Mouse (Mus musculus) liver, adult 2 months (tissue): ENCODE data around the gene Cdv3. TPM values are rescaled to one million over a fixed set of nuclear protein-coding genes. Genes with fewer than 3 reads are reported as not detected.
"Not testable (repeated sequence)": the region's sequence is repeated elsewhere in the genome, so short reads cannot be mapped to it uniquely, and the experiment has no call there.

Source experiments
- DNase-seq: peaks from one replicate; pipeline ENCODE4 v3.0.0-alpha.2; 2011; ENCODE audit warnings: low read depth, low spot score; ENCODE audit errors: extremely low read depth
- H3K27ac ChIP-seq: fragments of 200-500 bp; replicated peaks from 2 replicates; pipeline ENCODE4 v1.5.1; 2012; ENCODE audit warnings: low read depth, mild to moderate bottlenecking, control low read depth, inconsistent platforms, low read length; ENCODE audit not compliant: insufficient read depth
- H3K27me3 ChIP-seq: fragments of 200-500 bp; 2 replicates; pipeline ENCODE4 v1.6.1; 2012; ENCODE audit warnings: mild to moderate bottlenecking, moderate library complexity, low read length, inconsistent platforms; ENCODE audit not compliant: control insufficient read depth, insufficient read depth
- H3K36me3 ChIP-seq: fragments of 200-500 bp; 2 replicates; pipeline ENCODE4 v1.6.1; 2012; ENCODE audit warnings: low read length, inconsistent platforms; ENCODE audit not compliant: control insufficient read depth, insufficient read depth
- H3K4me1 ChIP-seq: fragments of 200-500 bp; 2 replicates; pipeline ENCODE4 v1.6.1; 2011; ENCODE audit warnings: low read length; ENCODE audit not compliant: control insufficient read depth, insufficient read depth
- H3K4me3 ChIP-seq: fragments of 200-500 bp; 2 replicates; pipeline ENCODE4 v1.5.1; 2011; ENCODE audit warnings: low read depth, mild to moderate bottlenecking, control low read depth, low read length, moderate library complexity; ENCODE audit not compliant: insufficient read depth
- H3K79me2 ChIP-seq: fragments of 200-500 bp; 2 replicates; pipeline ENCODE4 v1.6.1; 2012; ENCODE audit warnings: inconsistent platforms, mild to moderate bottlenecking, low read length, moderate library complexity; ENCODE audit not compliant: control insufficient read depth, insufficient read depth
- H3K9ac ChIP-seq: fragments of 200-500 bp; 2 replicates; pipeline ENCODE4 v1.6.1; 2012; ENCODE audit warnings: low read depth, mild to moderate bottlenecking, control low read depth, inconsistent platforms, low read length
- CTCF ChIP-seq: fragments of 200-500 bp; IDR thresholded peaks from 2 replicates; pipeline ENCODE4 v1.5.1; 2011; ENCODE audit warnings: low read depth, low read length, control low read depth
- POLR2A ChIP-seq: fragments of 200-500 bp; IDR thresholded peaks from 2 replicates; pipeline ENCODE4 v1.6.1; 2011; ENCODE audit warnings: low read length, control low read depth; ENCODE audit not compliant: insufficient read depth; ENCODE audit errors: extremely low read depth
- WGBS: fragments of 180-500 bp; shearing (Covaris S2); methylation state at CpG from one replicate; pipeline ENCODE4 v1.1.7; 2018; 5-methylcytosine and 5-hydroxymethylcytosine counted together
- polyA plus RNA-seq: library from polyadenylated mRNA; depleted of rRNA; stranded (reverse); fragments of >200 nt; gene quantifications from 2 replicates; pipeline ENCODE4 v1.2.3, GENCODE M21; 2012
- total RNA-seq: library from RNA; depleted of rRNA; stranded (reverse); fragments of >200 nt; gene quantifications from 2 replicates; pipeline ENCODE4 v1.2.3, GENCODE M21; 2014

Cdv3 gene
- total and polyA plus RNA-seq, 2 experiments, result 29.2 to 77.1 TPM

DNA sequence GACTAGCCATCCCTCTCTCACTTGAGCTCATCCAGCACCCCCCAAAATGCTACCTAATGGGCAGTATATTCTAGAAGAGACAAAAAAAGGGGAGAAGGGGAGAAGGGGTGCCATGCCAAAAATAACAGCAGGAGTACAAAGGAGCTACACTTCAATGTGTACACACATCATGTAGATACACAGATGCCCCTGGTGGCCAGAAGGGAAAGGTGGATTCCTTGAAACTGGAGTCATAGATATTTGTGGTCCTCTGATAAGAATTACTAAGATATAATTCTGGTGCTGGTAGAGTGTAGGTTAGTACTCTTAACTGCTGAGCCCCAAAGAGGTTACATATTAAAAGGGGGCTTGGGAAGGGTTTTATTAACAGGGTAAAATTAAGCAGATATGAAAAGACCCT is 7.7 kb downstream of the Cdv3 start:
- no peaks in the 10 kb centered on the region for H3K27me3 ChIP-seq
- peaks cover 40% of the 10 kb centered on the region for H3K36me3 ChIP-seq
- TF ChIP-seq POLR2A, result no peak
- TF ChIP-seq CTCF, result no peak
- H3K4me1 ChIP-seq, result no peaks in the 10 kb centered on the region
- no peak for DNase-seq
- H3K9ac ChIP-seq, result no peak overlapping the region
- no peaks in the 10 kb centered on the region; the same call in 1 of the 2 replicates for H3K79me2 ChIP-seq
- H3K4me3 ChIP-seq, result no peak overlapping the region
- H3K27ac ChIP-seq, result no peak overlapping the region

DNA sequence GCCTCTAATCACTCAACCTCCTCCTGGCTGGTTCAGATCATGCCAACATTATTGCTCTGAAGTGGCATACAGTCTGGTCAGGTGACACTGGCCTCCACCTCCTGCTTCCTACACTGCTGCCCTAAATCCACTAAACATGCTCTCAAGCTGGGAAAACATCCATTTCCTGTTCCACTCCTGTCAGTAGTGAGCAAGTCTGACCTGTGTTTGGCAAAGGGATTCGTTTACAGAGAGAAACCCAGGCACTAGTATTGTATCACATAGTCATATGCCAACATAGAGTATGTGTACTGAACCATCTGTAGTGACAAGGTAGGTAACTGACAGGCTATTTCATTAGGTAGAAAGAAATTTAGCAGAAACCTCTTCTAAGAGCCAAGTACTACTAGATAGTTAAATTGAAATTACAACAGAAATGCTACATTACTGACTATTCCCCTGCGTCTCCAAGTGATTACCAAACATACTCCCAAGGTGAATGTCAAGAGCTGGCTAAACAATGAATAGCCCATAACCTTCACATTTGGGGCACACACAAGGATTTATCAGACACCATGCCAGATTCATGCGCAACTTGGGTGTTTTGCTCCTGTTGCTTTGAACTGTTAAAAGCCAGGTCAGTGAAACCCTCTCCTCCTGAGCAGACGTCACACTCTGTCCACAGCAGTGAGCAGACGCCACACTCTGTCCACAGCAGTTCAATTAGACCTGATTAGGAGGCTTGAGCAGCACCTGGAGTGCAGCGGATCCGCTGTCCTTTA is 12.0 kb downstream of the Cdv3 start:
- not testable (repeated sequence) for H3K27ac ChIP-seq, H3K27me3 ChIP-seq, H3K9ac ChIP-seq, H3K4me3 ChIP-seq, DNase-seq, H3K79me2 ChIP-seq, H3K4me1 ChIP-seq
- WGBS, result 84% methylated on average over 7 of the region's 7 CpGs
- H3K36me3 ChIP-seq, result peaks cover 30% of the 10 kb centered on the region

DNA sequence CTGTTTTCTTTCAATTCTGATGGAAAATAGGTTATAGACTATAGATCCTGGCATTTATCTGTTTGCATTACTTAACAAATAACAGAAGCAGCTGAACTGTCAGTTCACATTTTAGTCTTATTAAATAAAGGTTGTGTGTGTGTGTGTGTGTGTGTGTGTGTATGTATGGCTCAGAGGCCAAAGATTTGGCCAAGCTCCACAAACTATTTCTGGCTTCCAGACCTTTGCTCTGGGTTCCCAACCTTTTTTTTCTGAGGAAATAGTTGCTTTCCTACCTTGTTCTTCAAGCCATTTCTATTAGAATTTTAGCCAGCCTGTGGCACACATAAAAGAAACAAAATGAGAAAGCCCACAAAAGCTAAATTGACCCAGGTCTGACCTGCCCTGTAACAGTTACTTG is 16.8 kb downstream of the Cdv3 start:
- TF ChIP-seq POLR2A (no peak), CTCF (no peak)
- Histone ChIP-seq H3K4me3 (no peak overlapping the region), H3K27ac (no peak overlapping the region), H3K4me1 (peaks cover 4% of the 10 kb centered on the region; the same call in 1 of the 2 replicates), H3K27me3 (no peaks in the 10 kb centered on the region), H3K36me3 (peaks cover 17% of the 10 kb centered on the region), H3K9ac (no peak overlapping the region), H3K79me2 (no peaks in the 10 kb centered on the region)
- peak; percentile 62 for DNase-seq

DNA sequence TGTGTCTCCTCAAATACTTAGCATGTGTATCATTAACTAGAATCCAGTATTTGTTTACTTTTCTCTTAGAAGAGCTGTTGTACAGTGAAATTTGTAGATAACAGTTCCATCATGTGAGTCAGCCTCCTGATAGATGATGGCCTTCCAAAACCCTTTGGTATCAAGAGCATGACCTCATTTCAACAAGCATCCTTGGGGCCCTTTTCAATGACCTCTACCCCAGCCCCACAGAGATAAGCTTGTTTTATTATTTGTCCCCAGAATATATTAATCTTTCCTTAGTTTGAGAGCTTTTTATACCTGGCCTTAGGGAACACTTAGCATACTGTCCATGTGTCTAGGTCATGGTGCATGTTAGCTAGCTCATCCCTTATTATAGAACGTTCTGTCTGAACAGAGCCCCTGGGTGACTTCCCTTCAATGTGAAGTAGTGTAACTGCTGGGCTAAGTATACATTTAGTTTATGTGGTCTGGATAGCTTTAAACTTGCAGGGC is 17.6 kb downstream of the Cdv3 start:
- Histone ChIP-seq H3K27me3 (no peaks in the 10 kb centered on the region), H3K27ac (no peak overlapping the region), H3K79me2 (no peaks in the 10 kb centered on the region), H3K4me3 (no peak overlapping the region), H3K36me3 (peaks cover 17% of the 10 kb centered on the region), H3K9ac (no peak overlapping the region), H3K4me1 (peaks cover 4% of the 10 kb centered on the region; the same call in 1 of the 2 replicates)
- peak; percentile 77 for DNase-seq
- TF ChIP-seq CTCF, result no peak
- no peak for TF ChIP-seq POLR2A
- 63% methylated on average over 1 of the region's 1 CpGs for WGBS

DNA sequence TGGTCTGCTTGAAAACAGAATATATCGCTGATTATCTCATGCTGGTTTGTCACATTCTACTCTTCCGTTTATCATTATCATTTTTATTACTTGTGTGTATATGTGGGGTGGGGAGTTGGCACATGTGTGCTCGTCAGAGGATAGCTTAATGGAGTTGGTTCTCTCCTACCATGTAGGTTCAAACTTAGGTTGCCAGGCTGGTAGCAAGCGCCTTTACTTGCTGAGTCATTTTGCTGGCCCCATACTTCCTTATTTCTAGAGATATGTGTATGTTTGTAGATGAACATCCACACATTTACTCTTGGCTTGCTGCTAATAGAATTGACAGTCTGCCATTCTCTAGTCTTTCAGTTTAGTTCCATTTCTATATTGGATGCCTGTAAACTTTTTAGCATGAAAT is 18.6 kb downstream of the Cdv3 start:
- H3K36me3 ChIP-seq, result peaks cover 17% of the 10 kb centered on the region

DNA sequence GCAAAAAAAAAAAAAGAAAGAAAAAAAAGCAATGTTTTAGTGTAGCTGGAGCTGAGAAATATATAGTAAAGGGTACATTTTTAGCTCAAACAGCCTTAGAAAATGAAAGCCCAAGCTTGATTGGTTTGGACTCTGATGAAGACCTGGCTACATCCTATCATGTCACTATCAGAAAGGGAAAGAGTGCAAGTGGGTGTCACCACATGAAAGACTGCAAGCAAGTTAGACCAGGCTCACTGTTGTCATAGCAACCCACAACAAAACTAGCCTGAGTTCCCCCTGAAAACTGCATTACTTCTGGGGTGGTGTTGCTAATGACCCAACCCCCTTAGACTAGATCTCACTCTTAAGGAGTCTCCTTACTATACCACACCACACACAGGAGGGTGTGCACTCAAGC is 28.7 kb downstream of the Cdv3 start:
- Histone ChIP-seq H3K27me3 (no peaks in the 10 kb centered on the region), H3K27ac (no peak overlapping the region), H3K79me2 (no peaks in the 10 kb centered on the region), H3K4me1 (0 out of 2 replicates have a peak, but pooled peaks cover 2% of the 10 kb centered on the region), H3K4me3 (no peak overlapping the region), H3K36me3 (peaks cover 17% of the 10 kb centered on the region), H3K9ac (no peak overlapping the region)
- no peak for TF ChIP-seq CTCF
- DNase-seq, result no peak

More for the DNA sequence above, 18.6 kb downstream of the Cdv3 start:
- no peak overlapping the region for H3K4me3 ChIP-seq
- TF ChIP-seq POLR2A, result no peak
- no peak for TF ChIP-seq CTCF
- no peaks in the 10 kb centered on the region for H3K79me2 ChIP-seq
- no peak overlapping the region for H3K27ac ChIP-seq
- 86% methylated on average over 4 of the region's 4 CpGs for WGBS
- H3K27me3 ChIP-seq, result no peaks in the 10 kb centered on the region
- peaks cover 4% of the 10 kb centered on the region; the same call in 1 of the 2 replicates for H3K4me1 ChIP-seq
- no peak overlapping the region for H3K9ac ChIP-seq
- DNase-seq, result no peak
